Mouse (Mus musculus) midbrain, embryonic 15.5 days (tissue): Measurements from ENCODE around the gene Ldb2. TPM values are rescaled to one million over a fixed set of nuclear protein-coding genes. Genes with fewer than 3 reads are reported as not detected.

ENCODE experiments used
- ATAC-seq: fragments of 200-750 bp; cut with Nextera tagmentation; replicated peaks from 2 replicates; pipeline ENCODE4 v1.8.0; 2017; ENCODE audit warnings: moderate TSS enrichment
- H3K27ac ChIP-seq: fragments of 300-500 bp; sonication (generic); 2 replicates; pipeline ENCODE4 v1.5.1; 2015; ENCODE audit warnings: mild to moderate bottlenecking, inconsistent platforms
- H3K27me3 ChIP-seq: fragments of 300-500 bp; sonication (generic); replicated peaks from 2 replicates; pipeline ENCODE4 v1.6.1; 2015; ENCODE audit warnings: inconsistent platforms
- H3K36me3 ChIP-seq: fragments of 300-500 bp; sonication (generic); replicated peaks from 2 replicates; pipeline ENCODE4 v1.6.1; 2015; ENCODE audit warnings: inconsistent platforms
- H3K4me1 ChIP-seq: fragments of 300-500 bp; sonication (generic); 2 replicates; pipeline ENCODE4 v1.6.1; 2015; ENCODE audit warnings: inconsistent platforms
- H3K4me2 ChIP-seq: fragments of 300-500 bp; sonication (generic); 2 replicates; pipeline ENCODE4 v1.6.1; 2015; ENCODE audit warnings: inconsistent platforms, mild to moderate bottlenecking, moderate library complexity
- H3K4me3 ChIP-seq: fragments of 300-500 bp; sonication (generic); 2 replicates; pipeline ENCODE4 v1.5.1; 2015; ENCODE audit warnings: mild to moderate bottlenecking, inconsistent platforms
- H3K9ac ChIP-seq: fragments of 300-500 bp; sonication (generic); 2 replicates; pipeline ENCODE4 v1.6.1; 2015; ENCODE audit warnings: mild to moderate bottlenecking, inconsistent platforms
- H3K9me3 ChIP-seq: fragments of 300-500 bp; sonication (generic); 2 replicates; pipeline ENCODE4 v1.6.1; 2016; ENCODE audit warnings: inconsistent platforms
- WGBS: fragments of 180-500 bp; shearing (Covaris S2); methylation state at CpG from one replicate; pipeline ENCODE4 v1.1.7; 2015; ENCODE audit warnings: mixed read lengths; 5-methylcytosine and 5-hydroxymethylcytosine counted together
- polyA plus RNA-seq: library from polyadenylated mRNA; unstranded; fragments of >200 nt; fragmentation: Nextera tagmentation; extraction: Ambion mirVana; gene quantifications from 2 replicates; pipeline ENCODE4 v1.2.1, GENCODE M21; 2015

The Ldb2 gene
- polyA plus RNA-seq, 1 experiment from 2014 or later: 81.0 TPM

- H3K9ac ChIP-seq: no peak overlapping the region
- no peak overlapping the region for H3K4me3 ChIP-seq
- H3K4me2 ChIP-seq: no peak overlapping the region
- H3K36me3 ChIP-seq: no peaks in the 10 kb centered on the region
- 73% methylated on average over 2 of the region's 2 CpGs for WGBS
- H3K27ac ChIP-seq: no peak overlapping the region
- H3K9me3 ChIP-seq: no peaks in the 10 kb centered on the region
- H3K27me3 ChIP-seq: no peaks in the 10 kb centered on the region
- 0 out of 2 replicates have a peak, but pooled peaks cover 7% of the 10 kb centered on the region for H3K4me1 ChIP-seq
- no peak for ATAC-seq
Measured at GRCm38 (mm10) chr5:44670336-44670735, 129.1 kb downstream of the Ldb2 start.

- no peak for ATAC-seq
- H3K9me3 ChIP-seq: no peaks in the 10 kb centered on the region
- 74% methylated on average over 3 of the region's 3 CpGs for WGBS
- no peak overlapping the region for H3K4me2 ChIP-seq
- H3K4me1 ChIP-seq: no peaks in the 10 kb centered on the region
- no peaks in the 10 kb centered on the region for H3K36me3 ChIP-seq
- H3K27me3 ChIP-seq: no peaks in the 10 kb centered on the region
- no peak overlapping the region for H3K9ac ChIP-seq
- H3K4me3 ChIP-seq: no peak overlapping the region
- H3K27ac ChIP-seq: 0 out of 2 replicates have a peak overlapping the region, but pooled peaks have one; percentile 2
Measured at GRCm38 (mm10) chr5:44667907-44668306, 131.6 kb downstream of the Ldb2 start.

- Histone ChIP-seq H3K27me3 (no peaks in the 10 kb centered on the region), H3K4me3 (no peak overlapping the region), H3K9me3 (no peaks in the 10 kb centered on the region), H3K9ac (no peak overlapping the region), H3K4me2 (no peak overlapping the region), H3K4me1 (no peaks in the 10 kb centered on the region), H3K27ac (no peak overlapping the region), H3K36me3 (no peaks in the 10 kb centered on the region)
- ATAC-seq: 0 out of 2 replicates have a peak, but pooled peaks have one; percentile 52
- 59% methylated on average over 10 of the region's 10 CpGs for WGBS
Measured at GRCm38 (mm10) chr5:44667383-44667782, 132.1 kb downstream of the Ldb2 start.

- ATAC-seq: no peak
- WGBS: 91% methylated on average over 11 of the region's 11 CpGs
Measured at GRCm38 (mm10) chr5:44659651-44660050, 139.8 kb downstream of the Ldb2 start.

GRCm38 (mm10) chr5:44656707-44657106, 142.8 kb downstream of the Ldb2 start:
- 88% methylated on average over 1 of the region's 1 CpGs for WGBS
- no peaks in the 10 kb centered on the region for H3K27me3 ChIP-seq
- no peak overlapping the region for H3K27ac ChIP-seq
- no peak overlapping the region for H3K4me3 ChIP-seq
- no peak overlapping the region for H3K9ac ChIP-seq
- H3K4me2 ChIP-seq: no peak overlapping the region
- no peaks in the 10 kb centered on the region for H3K9me3 ChIP-seq
- ATAC-seq: no peak
- no peaks in the 10 kb centered on the region for H3K36me3 ChIP-seq
- peaks cover 20% of the 10 kb centered on the region; the same call in 1 of the 2 replicates for H3K4me1 ChIP-seq

More at GRCm38 (mm10) chr5:44659651-44660050, 139.8 kb downstream of the Ldb2 start:
- H3K9me3 ChIP-seq: no peaks in the 10 kb centered on the region
- H3K36me3 ChIP-seq: no peaks in the 10 kb centered on the region
- H3K27me3 ChIP-seq: no peaks in the 10 kb centered on the region
- H3K4me1 ChIP-seq: peaks cover 4% of the 10 kb centered on the region; the same call in 1 of the 2 replicates
- no peak overlapping the region for H3K4me3 ChIP-seq
- no peak overlapping the region for H3K9ac ChIP-seq
- no peak overlapping the region for H3K27ac ChIP-seq
- H3K4me2 ChIP-seq: no peak overlapping the region

GRCm38 (mm10) chr5:44654403-44654802, 145.1 kb downstream of the Ldb2 start:
- H3K36me3 ChIP-seq: no peaks in the 10 kb centered on the region
- no peak overlapping the region for H3K9ac ChIP-seq
- H3K4me2 ChIP-seq: peak overlapping the region; percentile 6; the same call in 1 of the 2 replicates
- no peaks in the 10 kb centered on the region for H3K27me3 ChIP-seq
- H3K27ac ChIP-seq: peak overlapping the region; percentile 42
- no peak overlapping the region for H3K4me3 ChIP-seq
- peak; percentile 85 for ATAC-seq
- no peaks in the 10 kb centered on the region for H3K9me3 ChIP-seq
- H3K4me1 ChIP-seq: peaks cover 20% of the 10 kb centered on the region; the same call in 1 of the 2 replicates
- 4% methylated on average over 9 of the region's 9 CpGs for WGBS

- Histone ChIP-seq H3K9me3 (no peaks in the 10 kb centered on the region), H3K4me2 (no peak overlapping the region), H3K27me3 (no peaks in the 10 kb centered on the region), H3K4me3 (no peak overlapping the region), H3K4me1 (peaks cover 13% of the 10 kb centered on the region), H3K36me3 (no peaks in the 10 kb centered on the region), H3K9ac (no peak overlapping the region), H3K27ac (peak overlapping the region; percentile 58)
- WGBS: 46% methylated on average over 2 of the region's 2 CpGs
- ATAC-seq: peak; percentile 59
Measured at GRCm38 (mm10) chr5:44646842-44647190, 152.7 kb downstream of the Ldb2 start.

- Histone ChIP-seq H3K4me1 (peaks cover 13% of the 10 kb centered on the region), H3K27me3 (no peaks in the 10 kb centered on the region), H3K36me3 (no peaks in the 10 kb centered on the region), H3K4me3 (no peak overlapping the region), H3K9ac (no peak overlapping the region), H3K9me3 (no peaks in the 10 kb centered on the region), H3K27ac (peak overlapping the region; percentile 58), H3K4me2 (no peak overlapping the region)
- ATAC-seq: peak; percentile 50; the same call in 1 of the 2 replicates
- 49% methylated on average over 4 of the region's 4 CpGs for WGBS
Measured at GRCm38 (mm10) chr5:44645952-44646841, 153.3 kb downstream of the Ldb2 start.

GRCm38 (mm10) chr5:44643079-44643478, 156.4 kb downstream of the Ldb2 start:
- Histone ChIP-seq H3K9ac (no peak overlapping the region), H3K27me3 (no peaks in the 10 kb centered on the region), H3K4me2 (no peak overlapping the region), H3K4me1 (peaks cover 13% of the 10 kb centered on the region), H3K4me3 (no peak overlapping the region), H3K27ac (no peak overlapping the region), H3K9me3 (no peaks in the 10 kb centered on the region), H3K36me3 (no peaks in the 10 kb centered on the region)
- ATAC-seq: no peak
- 42% methylated on average over 3 of the region's 3 CpGs for WGBS

- 87% methylated on average over 4 of the region's 4 CpGs for WGBS
- no peak for ATAC-seq
- no peak overlapping the region for H3K27ac ChIP-seq
- H3K4me2 ChIP-seq: no peak overlapping the region
- no peak overlapping the region for H3K9ac ChIP-seq
- no peak overlapping the region for H3K4me3 ChIP-seq
- H3K27me3 ChIP-seq: no peaks in the 10 kb centered on the region
- H3K36me3 ChIP-seq: no peaks in the 10 kb centered on the region
- H3K9me3 ChIP-seq: no peaks in the 10 kb centered on the region
- 0 out of 2 replicates have a peak, but pooled peaks cover 2% of the 10 kb centered on the region for H3K4me1 ChIP-seq
Measured at GRCm38 (mm10) chr5:44641060-44641459, 158.4 kb downstream of the Ldb2 start.

GRCm38 (mm10) chr5:44635546-44635945, 163.9 kb downstream of the Ldb2 start:
- H3K9me3 ChIP-seq: no peaks in the 10 kb centered on the region
- no peak for ATAC-seq
- WGBS: 82% methylated on average over 6 of the region's 6 CpGs
- H3K27me3 ChIP-seq: no peaks in the 10 kb centered on the region
- no peaks in the 10 kb centered on the region for H3K4me1 ChIP-seq
- H3K4me2 ChIP-seq: no peak overlapping the region
- H3K9ac ChIP-seq: no peak overlapping the region
- H3K36me3 ChIP-seq: no peaks in the 10 kb centered on the region
- no peak overlapping the region for H3K27ac ChIP-seq
- no peak overlapping the region for H3K4me3 ChIP-seq

- Histone ChIP-seq H3K27ac (peak overlapping the region; percentile 30; the same call in 1 of the 2 replicates), H3K36me3 (no peaks in the 10 kb centered on the region), H3K4me3 (no peak overlapping the region), H3K4me2 (no peak overlapping the region), H3K27me3 (no peaks in the 10 kb centered on the region), H3K9me3 (no peaks in the 10 kb centered on the region), H3K9ac (no peak overlapping the region), H3K4me1 (peaks cover 7% of the 10 kb centered on the region; the same call in 1 of the 2 replicates)
- WGBS: 49% methylated on average over 3 of the region's 3 CpGs
- peak; percentile 90 for ATAC-seq
Measured at GRCm38 (mm10) chr5:44629034-44629625, 170.3 kb downstream of the Ldb2 start.
